Mouse (Mus musculus) stomach, embryonic 16.5 days (tissue): ENCODE measurements around the gene Sh3gl2. TPM values are rescaled to one million over a fixed set of nuclear protein-coding genes. Genes with fewer than 3 reads are reported as not detected.

Source experiments
- ATAC-seq: fragments of 200-750 bp; cut with Nextera tagmentation; 2 replicates; pipeline ENCODE4 v1.8.0; 2017; ENCODE audit warnings: moderate number of reproducible peaks, moderate TSS enrichment; ENCODE audit not compliant: insufficient read depth, low FRiP score
- H3K27ac ChIP-seq: fragments of 300-500 bp; sonication (generic); 2 replicates; pipeline ENCODE4 v1.5.1; 2014; ENCODE audit warnings: low read length
- H3K27me3 ChIP-seq: fragments of 300-500 bp; sonication (generic); 2 replicates; pipeline ENCODE4 v1.6.1; 2014; ENCODE audit warnings: low read length, control low read depth, mixed read lengths; ENCODE audit not compliant: control insufficient read depth, insufficient read depth
- H3K36me3 ChIP-seq: fragments of 300-500 bp; sonication (generic); 2 replicates; pipeline ENCODE4 v1.6.1; 2014; ENCODE audit warnings: low read length; ENCODE audit not compliant: control insufficient read depth, insufficient read depth
- H3K4me1 ChIP-seq: fragments of 300-500 bp; sonication (generic); 2 replicates; pipeline ENCODE4 v1.6.1; 2014; ENCODE audit warnings: low read length, control low read depth, mixed read lengths; ENCODE audit not compliant: control insufficient read depth, insufficient read depth
- H3K4me2 ChIP-seq: fragments of 300-500 bp; sonication (generic); 2 replicates; pipeline ENCODE4 v1.6.1; 2014; ENCODE audit warnings: low read depth, low read length, mixed read lengths
- H3K4me3 ChIP-seq: fragments of 300-500 bp; sonication (generic); replicated peaks from 2 replicates; pipeline ENCODE4 v1.5.1; 2014; ENCODE audit warnings: mild to moderate bottlenecking, low read length
- H3K9ac ChIP-seq: fragments of 300-500 bp; sonication (generic); 2 replicates; pipeline ENCODE4 v1.6.1; 2014; ENCODE audit warnings: low read length
- H3K9me3 ChIP-seq: fragments of 300-500 bp; sonication (generic); replicated peaks from 2 replicates; pipeline ENCODE4 v1.6.1; 2016; ENCODE audit warnings: low read length, control low read depth; ENCODE audit not compliant: control insufficient read depth
- WGBS: fragments of 180-500 bp; shearing (Covaris S2); extraction: QIAGEN DNeasy Blood & Tissue Kit; methylation state at CpG from one replicate; pipeline ENCODE4 v1.1.7; 2014; 5-methylcytosine and 5-hydroxymethylcytosine counted together
- polyA plus RNA-seq: library from polyadenylated mRNA; unstranded; fragments of >200 nt; fragmentation: Nextera tagmentation; extraction: Ambion mirVana; gene quantifications from 2 replicates; pipeline ENCODE4 v1.2.1, GENCODE M21; 2015

Sh3gl2 gene
- polyA plus RNA-seq, 1 experiment from 2014 or later = 11.4 TPM

GRCm38 (mm10) chr4:85334688-85335200, 129.8 kb downstream of the Sh3gl2 start:
- Histone ChIP-seq H3K36me3 (no peaks in the 10 kb centered on the region), H3K27ac (no peak overlapping the region), H3K27me3 (no peaks in the 10 kb centered on the region), H3K4me3 (no peak overlapping the region), H3K9ac (no peak overlapping the region), H3K4me2 (no peak overlapping the region), H3K4me1 (no peaks in the 10 kb centered on the region), H3K9me3 (no peaks in the 10 kb centered on the region)
- WGBS = 73% methylated on average over 4 of the region's 4 CpGs
- ATAC-seq = no peak

GRCm38 (mm10) chr4:85336356-85336755, 131.4 kb downstream of the Sh3gl2 start:
- Histone ChIP-seq H3K9me3 (no peaks in the 10 kb centered on the region), H3K4me3 (no peak overlapping the region), H3K4me1 (no peaks in the 10 kb centered on the region), H3K36me3 (no peaks in the 10 kb centered on the region), H3K4me2 (no peak overlapping the region), H3K9ac (no peak overlapping the region), H3K27ac (no peak overlapping the region), H3K27me3 (no peaks in the 10 kb centered on the region)
- no peak for ATAC-seq

- Histone ChIP-seq H3K9me3 (no peaks in the 10 kb centered on the region), H3K9ac (no peak overlapping the region), H3K4me2 (no peak overlapping the region), H3K4me3 (no peak overlapping the region), H3K27ac (no peak overlapping the region), H3K36me3 (no peaks in the 10 kb centered on the region), H3K27me3 (no peaks in the 10 kb centered on the region), H3K4me1 (no peaks in the 10 kb centered on the region)
- WGBS = 82% methylated on average over 5 of the region's 5 CpGs
- ATAC-seq = no peak
These were observed 134.2 kb downstream of the Sh3gl2 start for GRCm38 (mm10) chr4:85339126-85339525.

- 70% methylated on average over 6 of the region's 6 CpGs for WGBS
- ATAC-seq = no peak
- no peaks in the 10 kb centered on the region for H3K9me3 ChIP-seq
These were observed 135.8 kb downstream of the Sh3gl2 start for GRCm38 (mm10) chr4:85340686-85341085.

GRCm38 (mm10) chr4:85345911-85346310, 141.0 kb downstream of the Sh3gl2 start:
- ATAC-seq = no peak

More at GRCm38 (mm10) chr4:85340686-85341085, 135.8 kb downstream of the Sh3gl2 start:
- Histone ChIP-seq H3K27me3 (no peaks in the 10 kb centered on the region), H3K36me3 (no peaks in the 10 kb centered on the region), H3K4me1 (no peaks in the 10 kb centered on the region), H3K4me3 (no peak overlapping the region), H3K4me2 (no peak overlapping the region), H3K9ac (no peak overlapping the region), H3K27ac (no peak overlapping the region)

GRCm38 (mm10) chr4:85348079-85348643, 143.2 kb downstream of the Sh3gl2 start:
- H3K9me3 ChIP-seq = no peaks in the 10 kb centered on the region
- no peak for ATAC-seq
- 80% methylated on average over 8 of the region's 8 CpGs for WGBS

More at GRCm38 (mm10) chr4:85345911-85346310, 141.0 kb downstream of the Sh3gl2 start:
- H3K9me3 ChIP-seq = no peaks in the 10 kb centered on the region
- no peak overlapping the region for H3K27ac ChIP-seq
- H3K27me3 ChIP-seq = no peaks in the 10 kb centered on the region
- no peaks in the 10 kb centered on the region for H3K36me3 ChIP-seq
- no peak overlapping the region for H3K4me2 ChIP-seq
- no peak overlapping the region for H3K9ac ChIP-seq
- H3K4me1 ChIP-seq = no peaks in the 10 kb centered on the region
- H3K4me3 ChIP-seq = no peak overlapping the region
- WGBS = 86% methylated on average over 6 of the region's 6 CpGs

GRCm38 (mm10) chr4:85362661-85363060, 157.7 kb downstream of the Sh3gl2 start:
- no peak; the same call in 1 of the 2 replicates for ATAC-seq
- Histone ChIP-seq H3K4me2 (no peak overlapping the region), H3K9ac (no peak overlapping the region), H3K27me3 (no peaks in the 10 kb centered on the region), H3K9me3 (0 out of 2 replicates have a peak, but pooled peaks cover 3% of the 10 kb centered on the region), H3K4me3 (no peak overlapping the region), H3K36me3 (no peaks in the 10 kb centered on the region), H3K27ac (0 out of 2 replicates have a peak overlapping the region, but pooled peaks have one; percentile 48), H3K4me1 (no peaks in the 10 kb centered on the region)
- WGBS = 72% methylated on average over 3 of the region's 3 CpGs

More at GRCm38 (mm10) chr4:85348079-85348643, 143.2 kb downstream of the Sh3gl2 start:
- Histone ChIP-seq H3K27me3 (no peaks in the 10 kb centered on the region), H3K4me2 (no peak overlapping the region), H3K27ac (no peak overlapping the region), H3K4me3 (no peak overlapping the region), H3K36me3 (no peaks in the 10 kb centered on the region), H3K9ac (no peak overlapping the region), H3K4me1 (no peaks in the 10 kb centered on the region)

- Histone ChIP-seq H3K4me3 (no peak overlapping the region), H3K4me2 (no peak overlapping the region), H3K27ac (0 out of 2 replicates have a peak overlapping the region, but pooled peaks have one; percentile 48), H3K27me3 (no peaks in the 10 kb centered on the region), H3K4me1 (no peaks in the 10 kb centered on the region), H3K36me3 (no peaks in the 10 kb centered on the region), H3K9ac (no peak overlapping the region), H3K9me3 (0 out of 2 replicates have a peak, but pooled peaks cover 3% of the 10 kb centered on the region)
- no peak for ATAC-seq
- 71% methylated on average over 4 of the region's 4 CpGs for WGBS
These were observed 158.3 kb downstream of the Sh3gl2 start for GRCm38 (mm10) chr4:85363205-85363604.

- ATAC-seq = no peak
- Histone ChIP-seq H3K4me1 (no peaks in the 10 kb centered on the region), H3K36me3 (no peaks in the 10 kb centered on the region), H3K4me3 (no peak overlapping the region), H3K9ac (no peak overlapping the region), H3K27me3 (no peaks in the 10 kb centered on the region), H3K9me3 (no peaks in the 10 kb centered on the region), H3K27ac (no peak overlapping the region), H3K4me2 (no peak overlapping the region)
- WGBS = 71% methylated on average over 6 of the region's 6 CpGs
These were observed 166.1 kb downstream of the Sh3gl2 start for GRCm38 (mm10) chr4:85371036-85371435.
